Mouse (Mus musculus): ENCODE measurements at regions not wholly inside any gene's neighbourhood (a gene's known extent, or its start where the extent isn't known, plus 50 kb on each side); places are given as distances from the start of the nearest gene placed in this dataset.

DNA sequence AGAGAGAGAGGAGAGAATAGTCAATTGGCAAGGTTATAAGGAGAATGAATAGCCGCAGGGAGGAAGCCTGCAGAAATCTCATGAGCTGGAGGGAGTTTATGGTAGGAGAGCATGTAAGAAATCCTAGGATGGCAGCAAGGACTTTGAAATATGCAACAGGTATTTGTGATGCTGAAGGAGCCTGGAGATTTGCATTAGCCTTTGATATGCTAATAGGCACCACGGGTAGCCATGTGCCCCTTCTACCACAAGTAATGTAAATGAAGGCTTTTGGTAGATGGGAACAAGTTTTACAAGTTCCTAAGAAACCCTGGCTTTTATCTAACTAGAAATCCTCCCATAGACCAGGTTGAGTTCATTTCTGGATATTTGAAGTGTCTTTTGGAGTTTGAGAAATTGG lies 871.2 kb downstream of the Defb40 start:
- TF ChIP-seq FLI1 (IDR thresholded peaks at IDR 0.05; ENCODE audit: low read length) (no peak), GATA1 (IDR thresholded peaks at IDR 0.05; ENCODE audit: borderline replicate concordance, low read length) (no peak)

Measured in megakaryocyte, embryonic 14.5 days (primary cell).